Comparison of ENCODE assay signal across 8 mouse cellular contexts in genomic region chr16:44332861-44333284, GRCm38 (mm10). TPM values are rescaled to one million over a fixed set of nuclear protein-coding genes. Genes with fewer than 3 reads are reported as not detected.
DNase-seq lines count a peak whose midpoint lies in the region; ATAC-seq and TF ChIP-seq lines count a peak whose summit lies in the region.

TSS of gene Sidt1 (minus strand) at chr16:44333196.

- no peak within 1 kb of the TSS for H3K27ac ChIP-seq in heart, postnatal 0 days (ENCODE audit: low read depth)
- H3K27ac ChIP-seq in spleen, adult 2 months (ENCODE audit: insufficient read depth, low read length): peak within 1 kb of the TSS; percentile 86

- no peaks in the 10 kb centered on the region for H3K9me3 ChIP-seq in heart, postnatal 0 days (replicated peaks; ENCODE audit: control insufficient read depth, low read length)
- peaks cover 20% of the 10 kb centered on the region for H3K9me3 ChIP-seq in megakaryocyte, embryonic 14.5 days

- peak within 1 kb of the TSS; percentile 49; the same call in 1 of the 2 replicates for H3K9ac ChIP-seq in heart, postnatal 0 days (replicated peaks; ENCODE audit: low read depth, low read length)

- peak; percentile 32 for DNase-seq in urinary bladder, adult 2 months (ENCODE audit: low spot score)
- no peak for DNase-seq in urinary bladder, postnatal 4 days (ENCODE audit: low spot score in 2 of 2)
- DNase-seq in embryo, embryonic 10 days (ENCODE audit: low spot score): peak; percentile 25
- DNase-seq in heart, postnatal 0 days (ENCODE audit: low spot score): no peak
- DNase-seq in left cerebral cortex, adult 8-10 months (ENCODE audit: low spot score in 2 of 2): peak; percentile 28 to 44
- peak; percentile 50 to 60 for DNase-seq in spleen, adult 2 months (ENCODE audit: low read depth in 1 of 2, low spot score in 2 of 2)
- DNase-seq in gastrocnemius, adult 8-10 months (ENCODE audit: low spot score in 2 of 2): no peak

- peak within 1 kb of the TSS; percentile 99 for H3K4me2 ChIP-seq in heart, postnatal 0 days (ENCODE audit: low read depth, low read length)

- TF ChIP-seq EP300 in heart, postnatal 0 days (IDR thresholded peaks at IDR 0.05; ENCODE audit: low read depth): no peak

- ATAC-seq in heart, postnatal 0 days (ENCODE audit: insufficient read depth, low read depth): no peak

- TF ChIP-seq CTCF in heart, postnatal 0 days (IDR thresholded peaks at IDR 0.05; ENCODE audit: low read depth): no peak
- TF ChIP-seq CTCF in spleen, adult 2 months (IDR thresholded peaks at IDR 0.05; ENCODE audit: extremely low read depth, insufficient read depth, insufficient read length, insufficient replicate concordance): no peak

- peak; percentile 51; the same call in 1 of the 2 replicates for TF ChIP-seq POLR2A in spleen, adult 2 months (IDR thresholded peaks at IDR 0.05; ENCODE audit: low read depth, low read length)

- H3K36me3 ChIP-seq in heart, postnatal 0 days (replicated peaks; ENCODE audit: control insufficient read depth, insufficient read depth, low read length): no peaks in the 10 kb centered on the region
- no peaks in the 10 kb centered on the region for H3K36me3 ChIP-seq in megakaryocyte, embryonic 14.5 days (replicated peaks; ENCODE audit: low read length)
- no peaks in the 10 kb centered on the region for H3K36me3 ChIP-seq in spleen, adult 2 months (ENCODE audit: control insufficient read depth, insufficient read depth, low read length)

- no peaks in the 10 kb centered on the region for H3K4me1 ChIP-seq in heart, postnatal 0 days (ENCODE audit: control insufficient read depth, insufficient read depth)
- H3K4me1 ChIP-seq in megakaryocyte, embryonic 14.5 days: peaks cover 16% of the 10 kb centered on the region
- no peaks in the 10 kb centered on the region; the same call in 1 of the 2 replicates for H3K4me1 ChIP-seq in spleen, adult 2 months (ENCODE audit: control insufficient read depth, insufficient read depth, insufficient read length)

- H3K4me3 ChIP-seq in heart, postnatal 0 days (ENCODE audit: low read depth, low read length): peak within 1 kb of the TSS; percentile 54
- peak within 1 kb of the TSS; percentile 94 for H3K4me3 ChIP-seq in megakaryocyte, embryonic 14.5 days (replicated peaks)
- H3K4me3 ChIP-seq in spleen, adult 2 months (ENCODE audit: extremely low read depth, insufficient read depth, insufficient read length): peak within 1 kb of the TSS; percentile 76

- 6% methylated on average over 15 of the region's 15 CpGs for WGBS in heart, postnatal 0 days
- whole genome bisulfite sequencing in spleen, adult 2 months: 1% methylated on average over 15 of the region's 15 CpGs

- peaks cover 16% of the 10 kb centered on the region; the same call in 1 of the 2 replicates for H3K27me3 ChIP-seq in heart, postnatal 0 days (ENCODE audit: control insufficient read depth, insufficient read depth, low read length)
- H3K27me3 ChIP-seq in megakaryocyte, embryonic 14.5 days (replicated peaks): peaks cover 43% of the 10 kb centered on the region
- H3K27me3 ChIP-seq in spleen, adult 2 months (ENCODE audit: control insufficient read depth, insufficient read depth, low read length): 0 out of 2 replicates have a peak, but pooled peaks cover 3% of the 10 kb centered on the region

RNA-seq across cellular contexts. Expression of gene Sidt1, which starts in this region (rescaled TPM):
- polyA plus RNA-seq in urinary bladder, adult 2 months (2012; rRNA removed): 35.5 and 39.2 TPM in 2 replicates
- 0.39 TPM in 1 of 2 replicates, not detected in the other for total RNA-seq in heart, postnatal 0 days (2014; rRNA removed; ENCODE audit: low replicate concordance)
- 0.05 and 0.10 TPM in 2 replicates for polyA plus RNA-seq in heart, postnatal 0 days (2015; fragmentation: Nextera tagmentation; extraction: Ambion mirVana)
- 10 to 100 TPM; 30.7 to 36.5 (median 32.2) TPM for total RNA-seq in left cerebral cortex, adult 8-10 months (2022)
- polyA plus RNA-seq in megakaryocyte, embryonic 14.5 days (2012; ENCODE audit: insufficient read depth, low replicate concordance): not detected in 2 replicates
- 21.9 and 22.8 TPM in 2 replicates for polyA plus RNA-seq in spleen, adult 2 months (2012; rRNA removed)
- not detected for total RNA-seq in gastrocnemius, adult 8-10 months (2022)

Comparison
In these comparisons a context has a peak if more than half of its experiments do, and no peak if none do; other contexts are left out.
1. RNA of gene Sidt1 (total RNA-seq): 30.7 to 36.5 TPM in left cerebral cortex, adult 8-10 months; not detected in gastrocnemius, adult 8-10 months and 0.39 TPM in heart, postnatal 0 days; every median in the first group is over 10 times any median in the second.
2. RNA of gene Sidt1 (polyA plus RNA-seq): 35.5 to 39.2 TPM in urinary bladder, adult 2 months and 21.9 to 22.8 TPM in spleen, adult 2 months; 0.05 to 0.10 TPM in heart, postnatal 0 days and not detected in megakaryocyte, embryonic 14.5 days; every median in the first group is over 10 times any median in the second.
3. DNase-seq: peak in urinary bladder, adult 2 months (single experiment), embryo, embryonic 10 days (single experiment), left cerebral cortex, adult 8-10 months (2 of 2) and spleen, adult 2 months (2 of 2); none in urinary bladder, postnatal 4 days (0 of 2), heart, postnatal 0 days (single experiment) and gastrocnemius, adult 8-10 months (0 of 2).
4. Peak in every context shown above with its lines, with median percentiles within 50 percentile points of each other: H3K4me3 ChIP-seq.